Mouse (Mus musculus) forelimb bud, embryonic 11.5 days (tissue): ENCODE measurements at regions not wholly inside any gene's neighbourhood (a gene's known extent, or its start where the extent isn't known, plus 50 kb on each side); places are given as distances from the start of the nearest gene placed in this dataset.
"Not testable (repeated sequence)": the region's sequence is repeated elsewhere in the genome, so short reads cannot be mapped to it uniquely, and the experiment has no call there.

Experiments
- DNase-seq: peaks from one replicate; pipeline ENCODE4 v3.0.0-alpha.2; 2012; ENCODE audit warnings: low read depth, low spot score

DNA sequence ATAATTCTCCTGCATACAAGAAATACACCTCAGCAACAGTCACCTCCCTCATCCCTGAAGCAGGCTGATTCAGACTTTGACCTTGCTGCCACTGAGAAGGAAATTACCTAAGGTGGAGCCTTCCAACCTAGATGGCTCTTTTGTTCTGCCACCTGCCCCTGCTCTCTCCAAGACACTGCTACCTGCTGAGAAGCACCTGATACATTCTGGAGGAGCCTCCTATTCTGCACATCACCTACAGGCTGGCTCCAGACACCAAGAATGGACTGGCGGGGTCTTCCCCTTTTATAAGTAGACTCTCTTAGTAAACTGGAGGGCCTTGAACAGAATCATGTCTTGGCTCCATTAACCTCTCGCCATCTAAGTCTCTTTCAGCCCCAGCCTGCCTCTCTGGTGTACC is 1149.5 kb upstream of the 2610301B20Rik start:
- DNase-seq = not testable (repeated sequence)

GRCm38 (mm10) chr4:9737691-9738090 is 1136.6 kb upstream of the 2610301B20Rik start:
- DNase-seq = no peak

- no peak for DNase-seq
Measured at GRCm38 (mm10) chr4:9747411-9747938, 1126.8 kb upstream of the 2610301B20Rik start.

GRCm38 (mm10) chr4:9748110-9748509 is 1126.2 kb upstream of the 2610301B20Rik start:
- no peak for DNase-seq

GRCm38 (mm10) chr4:9749877-9750276 is 1124.4 kb upstream of the 2610301B20Rik start:
- no peak for DNase-seq

GRCm38 (mm10) chr4:9750404-9750803 is 1123.9 kb upstream of the 2610301B20Rik start:
- DNase-seq = no peak

GRCm38 (mm10) chr4:9763321-9763720 is 1111.0 kb upstream of the 2610301B20Rik start:
- DNase-seq = no peak

DNA sequence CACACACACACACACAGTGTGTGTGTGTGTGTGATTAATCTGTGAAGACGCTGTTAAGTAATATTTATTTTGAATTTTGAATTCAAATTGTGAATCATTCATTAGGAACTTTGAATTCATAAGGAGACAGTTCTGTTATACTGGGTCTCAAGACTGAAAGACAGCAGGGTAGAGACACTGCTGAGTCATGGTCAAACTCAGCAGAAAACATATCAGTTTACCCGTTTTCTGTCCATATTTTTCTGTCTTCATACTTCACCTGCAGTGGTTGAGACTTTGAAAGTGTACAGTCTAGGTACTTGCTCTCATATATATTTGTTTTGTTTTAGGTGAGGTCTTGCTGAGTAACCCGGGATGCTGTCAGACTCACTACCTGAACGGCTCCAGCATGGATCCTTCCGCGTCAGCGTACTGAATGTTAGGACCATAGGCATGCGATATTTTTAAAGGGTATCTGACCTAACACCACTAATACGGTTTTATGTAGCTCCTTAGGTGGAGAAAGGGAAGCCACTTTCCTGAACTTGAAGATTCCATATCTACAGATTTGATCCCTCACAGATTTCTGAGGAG is 1104.6 kb upstream of the 2610301B20Rik start:
- no peak for DNase-seq

DNA sequence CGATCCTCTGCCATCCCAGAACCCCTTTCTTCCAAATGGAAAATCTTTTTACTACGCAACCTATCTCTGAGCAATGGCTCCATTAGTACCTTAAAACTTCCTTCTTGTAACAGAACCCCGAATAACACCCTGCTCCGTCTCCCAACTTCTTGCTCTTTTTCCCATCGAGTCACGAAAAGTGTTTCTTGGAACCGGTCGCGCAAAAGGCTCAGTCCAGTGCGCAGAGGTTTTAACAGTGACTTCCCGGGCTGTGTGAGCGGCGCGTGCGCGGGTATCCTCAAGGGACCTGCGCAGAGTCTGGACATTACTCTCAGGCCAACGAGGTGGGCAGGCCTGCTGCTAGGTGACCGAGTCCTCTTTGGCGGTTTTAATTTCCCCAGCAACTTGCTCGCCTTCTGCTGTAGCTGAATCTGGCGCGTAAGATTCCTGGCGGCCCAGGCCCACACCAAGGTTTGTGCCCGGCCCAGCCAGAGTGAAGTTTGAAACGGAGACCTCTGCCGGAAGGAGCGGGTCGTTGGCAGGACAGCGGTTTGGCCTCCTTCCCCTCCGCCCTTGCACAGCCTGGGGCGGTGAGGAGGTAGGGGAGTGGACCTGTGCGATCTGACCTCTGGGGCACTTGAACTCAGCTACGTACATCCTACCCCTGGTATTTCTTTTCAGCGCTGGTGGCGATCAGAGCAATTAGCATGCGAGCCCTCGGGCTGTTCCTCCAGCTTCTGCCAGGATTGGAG is 1103.8 kb upstream of the 2610301B20Rik start:
- DNase-seq = peak; percentile 70

GRCm38 (mm10) chr4:9771103-9771474 is 1103.2 kb upstream of the 2610301B20Rik start:
- peak; percentile 58 for DNase-seq

DNA sequence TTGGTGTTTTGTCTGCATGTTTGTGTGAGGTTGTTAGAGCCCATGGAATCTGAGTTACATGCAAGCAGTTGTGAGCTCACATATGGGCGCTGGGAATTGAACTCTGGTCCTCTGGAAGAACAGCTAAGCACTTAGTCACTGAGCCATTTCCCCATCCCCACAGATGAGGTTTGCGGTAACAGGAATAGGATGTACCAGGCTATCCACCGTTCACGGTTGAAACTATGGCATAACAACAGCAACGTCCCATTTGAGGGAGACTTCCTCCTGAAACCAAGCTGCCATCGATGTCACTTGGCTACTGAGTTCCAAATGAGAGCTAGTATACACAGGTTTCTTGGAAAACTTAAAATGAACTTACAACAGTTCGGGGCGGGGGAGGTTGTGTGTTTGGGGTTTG is 1095.9 kb upstream of the 2610301B20Rik start:
- no peak for DNase-seq

- no peak for DNase-seq
Measured at GRCm38 (mm10) chr4:9779594-9779993, 1094.7 kb upstream of the 2610301B20Rik start.

GRCm38 (mm10) chr4:9780179-9780578 is 1094.1 kb upstream of the 2610301B20Rik start:
- DNase-seq = peak; percentile 86

DNA sequence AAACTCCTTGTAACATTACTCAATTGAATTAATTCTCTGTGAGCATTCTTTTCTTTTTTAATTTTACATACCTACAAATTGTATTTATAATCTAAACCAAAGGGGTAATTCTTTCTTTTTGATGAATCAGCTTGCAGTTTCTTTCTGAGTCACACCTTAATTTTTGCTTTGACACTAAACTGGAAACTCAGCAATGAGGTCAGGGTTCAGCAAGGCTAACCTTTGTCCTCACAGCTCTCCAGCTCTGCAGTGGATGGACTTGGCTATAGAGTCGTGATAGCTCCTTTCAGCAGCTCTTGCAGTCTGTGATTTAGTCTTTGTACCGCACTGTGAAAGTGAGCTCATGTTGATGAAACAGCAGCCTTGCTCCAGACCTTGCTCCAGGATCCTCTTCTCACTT is 1093.0 kb upstream of the 2610301B20Rik start:
- no peak for DNase-seq

DNA sequence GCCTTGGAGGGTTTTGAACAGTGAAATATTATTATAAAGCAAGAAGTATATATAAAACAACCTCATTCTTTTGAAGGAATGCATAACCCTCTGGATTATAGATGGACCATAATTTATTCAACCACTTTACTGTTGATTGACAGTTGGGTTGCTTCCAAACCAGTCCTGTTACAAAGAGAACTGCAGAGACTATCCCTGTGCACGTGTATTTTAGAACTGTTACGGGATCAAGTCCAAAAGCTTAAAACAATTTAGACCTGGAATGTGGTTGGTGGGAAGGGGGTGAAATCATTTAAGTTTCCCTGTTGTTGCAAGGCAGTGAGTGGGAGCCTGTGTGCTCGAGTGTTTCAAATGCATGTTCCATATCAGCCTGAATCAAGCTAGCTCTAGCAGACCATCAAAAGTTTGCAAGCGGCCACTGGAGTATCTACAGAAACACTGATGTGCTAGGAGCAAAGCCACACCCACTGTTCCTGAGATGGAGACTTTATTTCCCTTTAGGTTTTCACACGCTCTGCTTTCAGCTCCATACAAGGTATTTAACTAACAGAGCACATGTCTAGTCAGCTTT is 1086.4 kb upstream of the 2610301B20Rik start:
- DNase-seq = no peak

DNA sequence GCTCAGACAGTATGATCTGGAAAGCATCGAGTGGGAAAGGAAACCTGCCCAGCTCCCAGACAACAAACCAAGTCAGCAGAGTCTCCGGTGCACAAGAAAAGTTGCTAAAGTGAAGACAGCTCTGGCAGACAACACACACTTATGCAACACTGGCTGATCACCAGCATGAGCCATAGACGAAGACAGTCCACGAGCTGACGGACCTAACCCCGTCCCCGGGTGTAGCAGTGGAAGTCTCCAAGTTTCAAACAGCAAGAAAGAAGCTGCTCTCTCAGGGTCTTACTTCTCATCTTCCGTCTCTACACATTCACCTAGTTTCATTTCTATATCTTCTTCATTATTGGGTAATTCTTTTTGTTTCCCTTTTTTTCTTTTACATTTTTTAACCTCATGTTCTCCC is 1083.8 kb upstream of the 2610301B20Rik start:
- DNase-seq = no peak
